Mouse (Mus musculus) kidney, adult 18-20 months (tissue): Measurements from ENCODE around the gene Plxna4.

Experiments used
- DNase-seq: peaks from one replicate; pipeline ENCODE4 v3.0.0; 2021

Plxna4 gene

DNA sequence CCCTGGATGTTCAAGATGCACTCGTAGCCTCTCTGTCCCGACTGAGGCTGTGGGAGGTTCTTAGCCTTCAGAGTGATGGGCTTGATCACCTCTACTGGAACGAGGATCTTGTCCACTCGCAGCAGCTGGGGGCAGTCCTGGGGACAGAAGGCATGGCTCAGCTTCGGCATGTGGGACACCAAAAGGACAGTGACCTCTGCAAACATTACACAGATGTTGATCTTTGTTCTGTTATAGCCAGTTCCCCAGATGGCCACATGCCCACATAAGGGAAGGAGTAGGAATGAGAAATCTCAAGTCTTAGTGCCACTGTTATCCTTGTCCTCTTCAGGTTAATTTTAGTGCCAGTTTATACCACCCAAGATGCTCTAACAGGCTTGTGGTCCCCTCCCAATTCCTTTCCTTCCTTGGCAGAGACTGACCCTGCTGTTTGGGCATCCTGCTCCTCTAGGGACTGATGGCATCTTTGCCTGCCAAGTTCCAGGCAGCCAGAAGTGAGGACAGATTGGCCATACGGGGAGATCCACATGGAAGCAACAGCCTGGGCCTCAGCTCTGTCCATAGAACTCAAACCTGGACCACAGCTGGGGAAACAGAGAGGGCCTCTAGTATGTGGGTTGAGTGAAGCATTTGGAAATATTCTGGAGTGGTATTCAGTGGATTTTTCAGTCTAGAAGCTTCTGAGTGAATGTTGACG is 363.8 kb downstream of the Plxna4 start:
- no peak for DNase-seq

DNA sequence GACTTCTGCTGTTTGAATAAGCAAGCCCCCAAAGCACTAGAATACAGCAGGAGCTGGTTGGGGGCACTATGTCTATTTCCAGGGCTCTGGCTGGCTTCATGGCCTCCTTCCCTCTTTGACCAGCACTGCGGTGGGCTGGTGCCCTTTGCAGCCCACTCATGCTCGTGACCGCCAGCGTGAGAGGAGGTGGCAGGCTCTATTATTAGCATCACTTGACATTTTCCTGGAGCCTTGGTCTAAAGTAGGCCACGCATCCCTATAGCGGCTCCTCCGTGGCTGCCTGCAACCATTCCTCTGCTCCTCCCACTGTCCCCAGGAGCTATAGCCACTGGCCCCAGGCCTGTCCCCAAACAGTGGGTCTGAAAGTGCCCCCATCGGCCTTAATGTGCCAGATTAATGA is 367.2 kb downstream of the Plxna4 start:
- no peak for DNase-seq

DNA sequence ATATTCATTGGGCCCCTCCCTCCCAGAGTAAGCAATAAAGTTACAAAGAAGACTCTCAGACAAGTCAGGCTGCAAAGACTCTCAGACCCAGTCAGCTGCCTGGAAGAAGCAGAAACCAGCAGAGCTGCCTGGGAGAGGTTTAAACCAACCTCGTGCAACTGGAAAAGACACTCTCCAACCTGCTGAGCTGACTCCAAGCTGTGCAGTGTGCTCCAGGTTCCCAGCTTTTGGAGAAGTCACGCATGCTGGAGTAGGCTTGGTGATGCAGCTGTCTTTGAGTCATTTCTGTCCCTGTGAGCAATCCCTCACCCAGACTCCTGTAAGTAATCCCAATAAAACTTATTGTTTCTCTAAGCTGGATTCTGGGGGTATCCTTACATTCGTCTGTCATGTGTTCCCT is 369.4 kb downstream of the Plxna4 start:
- no peak for DNase-seq

DNA sequence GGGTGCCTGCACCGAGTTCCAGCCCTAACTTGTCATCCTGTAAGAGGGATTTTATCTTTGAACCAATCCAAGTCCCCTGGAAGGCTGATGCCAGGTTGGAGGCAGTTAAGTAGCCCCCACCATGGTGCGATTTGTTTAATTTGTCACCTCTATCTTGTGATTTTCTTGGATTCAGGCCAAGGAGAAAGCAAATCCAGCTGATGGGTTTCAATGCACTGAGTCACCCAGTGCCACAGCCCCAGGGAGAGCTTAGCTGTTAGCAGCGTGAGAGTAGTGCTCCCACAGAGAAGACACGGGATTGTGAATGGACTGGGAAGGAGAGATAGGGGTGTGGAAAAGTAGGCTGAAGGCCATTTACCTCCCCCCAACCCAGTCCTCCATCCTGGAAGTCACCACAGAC is 375.6 kb downstream of the Plxna4 start:
- DNase-seq = no peak

DNA sequence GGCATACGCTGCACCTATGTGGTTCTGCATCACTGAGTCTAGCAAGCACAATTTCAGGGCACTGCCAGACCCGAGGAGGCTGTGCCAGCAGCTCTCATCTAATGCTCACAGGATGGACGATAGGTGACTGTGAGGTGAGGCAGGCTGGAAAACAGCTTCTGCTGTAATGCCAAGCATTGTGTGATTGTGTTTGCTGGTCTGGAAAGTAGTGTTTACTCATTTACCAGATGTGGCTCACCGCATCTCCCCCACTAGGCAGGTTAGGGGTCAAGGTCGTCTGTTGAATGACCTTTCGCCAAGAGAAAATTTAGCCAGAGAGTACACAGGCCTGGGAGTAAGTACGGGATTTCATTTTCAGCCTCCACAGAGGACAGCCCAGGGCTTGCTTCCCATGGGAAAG is 377.9 kb downstream of the Plxna4 start:
- DNase-seq = peak; percentile 42

DNA sequence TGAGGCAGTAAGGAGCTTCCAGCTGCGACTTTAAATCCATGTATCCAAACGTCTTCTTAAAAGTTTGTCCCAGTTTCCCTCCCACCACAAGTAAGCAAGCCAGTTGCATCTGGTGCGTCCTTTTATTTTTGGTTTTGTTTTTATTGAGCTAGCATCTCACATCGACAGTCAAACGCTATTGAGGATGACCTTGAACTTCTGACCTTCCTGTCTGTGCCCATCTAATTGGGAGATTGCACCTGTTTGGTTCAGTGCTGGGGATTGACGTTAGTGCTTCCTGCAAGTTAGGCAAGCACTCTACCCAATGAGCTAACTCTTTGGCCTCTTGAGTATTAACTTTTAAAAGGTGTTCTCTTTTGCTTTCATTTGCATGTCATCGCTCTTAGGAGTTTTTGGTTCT is 379.0 kb downstream of the Plxna4 start:
- no peak for DNase-seq

DNA sequence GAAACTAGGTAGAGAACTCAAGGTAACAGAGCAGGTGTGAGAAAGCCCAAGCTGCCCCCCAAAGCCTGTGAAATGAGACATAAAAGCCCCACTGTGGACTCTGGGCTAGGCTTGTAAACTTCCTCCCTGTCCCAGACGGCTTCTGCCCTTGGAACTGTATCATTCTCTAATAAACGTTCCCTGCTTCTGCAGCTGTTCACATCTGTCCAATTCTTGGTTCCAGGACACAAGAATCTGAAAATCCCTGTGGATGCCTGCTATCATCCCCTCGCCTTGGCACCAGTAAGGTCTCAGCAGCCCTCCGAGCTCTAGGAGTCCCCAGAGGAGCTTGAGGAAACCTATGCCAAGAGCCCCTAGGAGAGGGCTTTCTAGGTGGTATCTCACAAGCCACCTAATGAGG is 383.7 kb downstream of the Plxna4 start:
- no peak for DNase-seq

DNA sequence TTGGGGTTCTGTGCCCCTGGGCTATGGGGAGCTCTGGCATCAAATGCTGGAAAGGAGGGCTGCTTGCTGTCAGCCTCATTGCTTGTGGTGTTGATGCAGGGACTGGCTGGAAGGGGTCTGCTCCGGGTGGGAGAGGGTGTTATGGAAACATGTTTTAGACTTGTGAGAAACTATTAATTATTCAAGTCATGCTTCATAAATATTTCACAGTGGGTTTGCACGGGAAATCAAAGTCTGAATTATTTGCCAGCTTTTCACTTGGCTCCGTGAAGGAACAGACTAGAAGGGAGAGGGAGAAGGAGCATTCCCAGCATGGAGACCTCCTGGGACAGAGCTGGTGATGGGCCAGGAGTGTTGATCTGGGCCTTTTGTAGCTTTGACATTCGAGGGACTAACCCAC is 384.6 kb downstream of the Plxna4 start:
- peak; percentile 14 for DNase-seq

DNA sequence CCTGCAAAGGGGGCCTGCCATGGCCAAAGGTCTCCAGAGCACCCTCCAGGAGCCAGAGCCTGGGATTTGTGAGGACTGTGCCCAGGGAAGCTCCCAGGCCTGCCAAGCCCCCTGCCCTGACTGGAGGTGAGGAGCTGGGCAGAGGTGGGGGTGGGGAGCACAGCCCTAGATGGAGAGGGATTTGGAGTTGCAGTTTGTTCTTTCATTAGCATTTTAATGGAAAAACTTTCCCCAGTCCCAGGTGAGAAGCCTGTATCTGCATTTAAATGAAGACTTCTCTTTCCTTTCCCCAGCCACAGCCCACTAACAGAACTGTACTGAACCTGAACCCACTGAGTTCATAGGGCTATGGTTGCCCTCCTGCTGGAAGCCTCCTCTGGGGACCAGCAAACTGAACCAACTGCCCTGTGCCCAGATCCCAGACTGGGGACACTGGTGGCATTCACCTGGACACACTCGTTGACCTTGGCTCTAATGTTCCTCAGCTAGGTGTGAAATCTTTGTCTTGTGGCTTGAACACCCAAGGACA is 385.3 kb downstream of the Plxna4 start:
- DNase-seq = peak; percentile 17

DNA sequence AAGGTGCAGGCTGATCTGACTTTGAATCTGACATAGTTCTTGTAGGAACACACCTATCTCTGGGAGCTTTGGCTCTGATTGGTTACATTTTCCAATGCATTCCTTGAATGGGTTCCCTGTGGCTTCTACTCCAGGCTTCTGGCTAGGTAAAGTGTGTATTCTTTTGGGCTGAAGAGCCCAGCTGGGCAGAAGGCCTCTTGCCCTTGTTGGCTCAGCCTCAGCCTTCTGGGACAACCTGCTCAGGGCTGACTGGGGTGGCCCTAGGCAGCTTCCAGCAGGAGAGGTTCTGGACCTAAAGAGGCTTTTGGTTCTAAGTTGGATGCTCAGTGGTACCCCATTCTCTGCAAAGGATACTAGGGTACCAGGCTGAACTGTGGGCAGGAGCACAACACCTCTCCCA is 386.5 kb downstream of the Plxna4 start:
- DNase-seq = no peak

DNA sequence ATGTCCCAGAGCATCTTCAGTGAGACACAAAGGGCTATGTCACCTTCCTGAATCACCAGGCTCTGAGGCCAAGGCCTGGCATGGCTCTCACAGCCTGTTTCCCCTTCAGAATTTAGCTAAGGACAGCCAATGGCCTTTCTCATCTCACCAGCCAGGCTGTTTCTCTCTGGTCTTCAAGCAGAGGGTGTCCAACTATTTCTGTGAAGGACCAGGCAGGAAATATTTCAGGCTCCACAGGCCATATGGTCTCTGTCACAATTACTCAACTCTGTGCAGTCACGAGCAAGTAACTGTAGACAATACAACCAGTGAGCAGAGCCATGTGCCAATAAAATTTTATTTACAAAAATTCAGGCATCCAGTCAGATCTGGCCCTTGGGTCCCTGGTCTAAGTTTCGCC is 388.4 kb downstream of the Plxna4 start:
- DNase-seq = no peak

DNA sequence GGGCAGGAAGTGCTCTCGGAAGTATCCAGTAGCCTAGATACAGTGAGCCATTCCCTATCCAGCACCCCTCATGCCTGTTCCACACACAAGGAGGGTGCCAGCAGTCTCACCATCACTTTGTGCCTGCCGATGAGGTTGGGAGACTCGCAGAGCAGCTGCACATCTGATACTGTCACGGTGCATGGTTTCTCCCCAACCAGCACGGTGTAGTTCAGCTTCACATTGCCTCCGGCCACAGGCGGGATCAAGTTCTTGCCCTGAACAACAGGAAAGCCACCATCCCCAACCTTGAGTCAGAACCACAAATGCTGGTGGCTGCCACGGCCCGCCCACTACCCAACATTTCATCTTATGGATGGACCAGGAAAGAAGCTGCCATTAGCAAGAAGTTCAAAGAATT is 391.1 kb downstream of the Plxna4 start:
- DNase-seq = no peak

DNA sequence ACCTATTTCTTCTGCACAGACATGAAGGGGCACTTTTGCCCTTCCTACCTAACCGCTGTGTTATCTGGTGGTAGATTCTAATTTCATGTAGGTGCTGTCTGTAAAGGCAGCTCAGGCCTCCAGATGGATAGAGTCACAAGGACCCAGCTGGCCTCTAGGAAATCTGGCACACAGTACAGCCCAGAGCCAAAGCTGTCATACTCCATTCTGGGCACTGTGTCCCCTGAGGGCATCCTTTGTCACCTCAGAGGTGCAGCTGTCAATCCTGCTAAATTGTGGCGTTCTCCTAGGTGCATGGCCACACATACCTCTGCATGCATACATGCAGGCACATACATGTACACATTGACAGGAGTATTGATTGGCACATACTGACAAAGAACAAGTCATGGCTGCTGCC is 394.9 kb downstream of the Plxna4 start:
- DNase-seq = no peak

DNA sequence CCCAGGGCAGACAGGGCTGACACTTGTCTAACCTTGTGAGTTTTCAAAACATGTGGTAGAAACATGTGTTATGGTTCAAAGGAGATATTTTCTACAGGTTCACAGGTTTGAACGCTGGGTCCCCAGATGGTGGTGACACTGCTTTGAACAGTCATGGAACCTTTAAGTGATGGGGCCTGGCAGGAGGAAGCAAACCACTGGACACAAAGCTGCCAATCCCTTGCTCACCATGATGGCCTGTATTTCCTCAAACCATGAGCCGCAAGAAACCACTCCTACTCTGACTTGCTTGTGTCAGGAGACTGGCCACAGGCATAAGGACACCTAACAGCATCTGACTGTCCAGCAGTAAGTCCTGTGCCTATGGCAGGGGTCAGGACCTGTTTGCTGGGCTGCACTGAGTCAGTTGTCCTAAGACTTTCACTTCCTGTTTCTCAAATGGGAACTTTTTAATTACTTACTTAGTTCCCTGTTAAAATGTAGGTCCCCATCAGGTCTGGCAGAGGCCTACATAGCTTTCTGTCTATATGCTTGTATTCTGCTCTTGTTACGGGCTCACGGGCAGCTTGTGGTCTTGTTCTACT is 403.5 kb downstream of the Plxna4 start:
- DNase-seq = no peak

DNA sequence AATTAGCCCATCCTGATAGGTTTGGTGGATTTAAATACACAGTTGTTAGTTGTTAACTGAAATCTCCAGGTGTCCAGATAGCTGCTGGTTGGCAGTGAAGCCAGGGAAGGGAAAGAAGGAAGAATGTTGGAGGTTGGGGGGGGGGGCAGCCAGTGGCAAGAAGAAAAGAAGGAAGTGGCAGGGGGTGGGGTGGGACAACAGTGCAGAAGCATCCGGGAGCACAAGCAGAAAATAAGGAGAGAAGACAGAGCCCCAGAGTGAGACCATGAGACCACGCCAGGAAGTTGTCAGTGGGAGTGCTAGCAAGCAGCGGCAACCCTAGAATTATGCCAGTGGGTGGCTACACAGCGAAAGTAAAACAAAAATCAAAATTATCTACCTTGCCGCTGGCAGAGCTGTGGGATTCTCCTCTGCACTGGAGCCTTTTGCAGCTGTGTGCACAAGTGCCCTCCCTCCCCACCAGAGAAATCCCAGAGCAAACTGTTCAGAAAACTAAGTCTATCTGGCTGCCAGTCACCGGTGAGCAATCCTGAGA is 404.3 kb downstream of the Plxna4 start:
- DNase-seq = no peak

DNA sequence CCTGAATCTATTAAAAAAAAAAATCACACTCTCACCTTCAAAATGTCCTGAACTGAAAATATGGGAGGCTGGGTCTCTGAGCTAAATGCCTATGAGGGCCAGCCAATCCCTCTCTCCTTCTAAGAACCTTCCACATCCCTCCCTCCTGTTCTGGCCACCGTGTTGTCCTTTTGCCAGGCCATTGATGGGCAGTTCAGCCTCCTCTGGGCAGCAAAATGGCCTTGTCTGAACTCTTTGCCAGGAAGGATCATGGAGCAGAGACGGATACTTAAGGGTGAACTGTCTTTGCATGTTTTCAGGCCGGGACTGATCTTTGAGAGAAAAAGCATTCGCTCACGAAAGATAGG is 408.0 kb downstream of the Plxna4 start:
- DNase-seq = no peak

DNA sequence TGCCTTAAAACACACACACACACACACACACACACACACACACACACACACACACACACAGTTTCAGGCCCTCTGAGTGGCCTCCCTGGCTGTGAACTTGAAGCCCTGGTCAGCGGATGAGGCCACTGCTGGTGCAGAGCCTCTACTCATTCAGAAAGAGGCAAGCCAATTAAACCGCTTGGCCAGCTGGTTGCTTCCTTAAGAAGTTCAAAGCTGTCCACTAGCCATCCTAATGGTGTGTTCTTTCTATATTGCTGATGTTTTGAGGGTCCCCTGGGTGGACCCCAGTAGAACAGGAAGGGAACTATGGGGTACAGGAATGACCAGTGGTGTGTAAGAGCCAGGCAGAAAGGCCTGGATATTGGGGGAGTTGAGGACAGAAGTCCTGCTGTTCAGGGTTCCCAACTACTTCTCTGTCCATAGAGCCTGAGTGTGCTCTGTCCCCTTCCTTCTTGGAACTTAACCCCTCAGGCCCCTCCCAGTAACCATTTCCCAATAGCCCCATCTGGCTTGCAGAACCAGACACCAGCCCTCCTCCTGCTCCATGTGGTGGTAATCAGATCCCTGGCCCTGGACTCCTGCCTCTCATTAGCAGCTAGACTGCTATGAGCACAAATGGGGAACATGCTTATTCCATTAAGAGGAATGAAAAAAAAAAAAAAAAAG is 408.5 kb downstream of the Plxna4 start:
- DNase-seq = no peak

DNA sequence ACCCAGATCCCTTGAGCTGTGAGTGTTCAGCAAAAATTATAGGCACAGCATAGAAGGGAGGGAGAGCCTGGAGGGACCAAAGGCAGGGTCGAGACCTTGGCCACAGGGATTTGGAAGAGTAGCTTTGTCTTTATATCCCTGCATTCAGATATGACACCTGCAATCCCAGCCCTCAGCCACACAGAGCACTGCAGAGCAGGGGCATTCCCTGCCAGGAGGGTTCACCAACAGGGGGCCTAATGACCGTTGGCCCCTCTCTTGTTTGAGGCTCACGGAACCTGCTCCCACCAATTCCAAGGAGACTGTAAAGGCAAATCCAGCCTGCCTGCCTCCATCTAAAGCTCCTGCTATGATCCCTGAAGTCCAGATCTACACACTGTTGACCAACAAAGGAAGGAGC is 410.1 kb downstream of the Plxna4 start:
- DNase-seq = no peak

DNA sequence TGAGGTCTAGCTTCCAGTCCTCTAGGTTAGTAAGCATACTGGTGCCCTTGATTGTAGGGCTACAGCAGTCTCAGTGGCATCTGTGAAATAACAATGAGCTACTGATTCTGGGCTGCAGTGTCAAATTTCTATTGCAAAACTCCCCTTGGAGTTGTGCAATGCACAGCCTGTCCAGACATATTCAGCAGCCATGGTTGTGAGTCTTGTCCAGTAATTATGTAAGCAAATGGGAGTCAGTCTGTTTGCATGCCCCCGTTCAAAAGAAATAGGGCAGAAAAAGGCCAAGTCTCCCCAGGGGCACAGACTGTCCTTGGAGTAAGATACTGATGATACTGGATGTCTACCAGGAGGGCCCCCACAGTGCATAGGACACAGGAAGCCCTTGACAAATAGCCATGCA is 420.3 kb downstream of the Plxna4 start:
- DNase-seq = no peak

DNA sequence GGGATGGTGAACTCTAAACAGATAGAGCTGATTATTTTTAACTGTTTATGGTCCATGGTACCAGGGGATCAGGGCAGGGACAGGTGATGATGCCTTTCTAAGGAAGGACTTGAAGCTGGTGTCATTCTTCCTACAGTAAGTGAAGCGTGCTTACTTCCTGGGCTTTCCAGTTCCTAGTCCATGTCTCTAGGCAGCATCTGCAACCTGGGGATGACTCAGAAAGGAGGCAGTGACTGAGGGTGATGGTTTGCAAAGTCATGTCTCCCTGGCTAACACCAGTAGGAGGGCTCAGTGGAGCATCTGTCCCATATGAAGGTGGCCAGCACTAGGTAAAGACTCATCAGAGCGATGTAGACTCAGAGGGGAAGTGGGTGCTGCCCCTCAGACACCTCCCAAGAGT is 427.6 kb downstream of the Plxna4 start:
- no peak for DNase-seq

DNA sequence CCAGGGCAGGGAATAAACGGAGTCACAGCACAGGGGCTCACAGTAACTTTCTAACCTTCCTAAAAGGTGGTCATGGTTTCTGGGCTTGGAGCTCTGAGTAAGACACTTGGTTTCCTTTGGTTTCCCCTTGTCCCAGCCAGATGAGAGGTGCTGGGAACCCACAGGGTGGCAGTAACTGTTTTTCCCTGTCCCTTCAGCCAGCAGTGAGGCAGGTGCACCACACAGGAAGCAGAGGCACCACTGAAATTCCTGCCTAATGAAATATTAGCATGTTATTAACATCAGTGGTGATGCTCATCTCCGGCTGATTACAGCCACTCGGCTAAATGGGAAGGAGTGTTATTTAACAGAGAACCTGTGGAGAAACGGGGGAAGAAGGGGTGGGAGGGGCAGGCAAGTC is 428.1 kb downstream of the Plxna4 start:
- DNase-seq = no peak

DNA sequence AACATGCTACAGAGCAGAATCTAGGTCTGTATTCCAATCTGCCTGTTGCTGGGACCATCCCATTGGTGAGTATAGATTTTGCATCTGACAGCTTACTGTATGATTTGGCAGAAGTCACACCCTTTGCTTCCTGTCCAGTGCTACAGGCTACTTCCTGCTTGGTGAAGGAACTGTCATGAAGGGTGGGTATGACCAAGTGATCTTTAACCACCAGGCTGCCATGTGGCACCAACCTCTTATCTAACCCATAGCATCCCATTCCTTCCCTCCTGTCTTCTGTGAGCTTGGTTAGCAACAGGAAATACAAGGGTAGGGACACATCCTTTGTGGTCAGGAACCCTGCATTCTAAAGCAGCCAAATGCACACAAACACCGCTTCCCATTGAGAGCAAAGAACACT is 429.6 kb downstream of the Plxna4 start:
- no peak for DNase-seq

DNA sequence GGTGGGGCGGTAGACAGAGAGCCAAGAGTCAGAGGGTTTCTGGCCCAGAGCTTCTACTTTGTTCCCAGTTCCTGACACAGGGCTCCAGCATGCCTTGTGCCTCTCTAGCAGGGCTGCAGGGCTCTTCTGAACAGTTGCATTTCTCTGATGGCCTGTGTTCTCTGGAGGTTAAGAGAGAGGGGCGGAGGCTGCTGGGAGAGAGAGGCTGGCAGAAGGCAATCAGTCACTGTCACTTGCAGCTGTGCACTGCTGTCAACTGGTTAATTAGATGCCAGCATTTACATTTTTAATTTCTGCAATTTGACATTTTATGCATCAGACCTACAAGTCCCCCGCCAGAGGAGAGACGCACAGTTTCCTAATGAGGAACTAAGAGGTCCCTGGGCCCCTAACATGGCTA is 434.8 kb downstream of the Plxna4 start:
- no peak for DNase-seq

DNA sequence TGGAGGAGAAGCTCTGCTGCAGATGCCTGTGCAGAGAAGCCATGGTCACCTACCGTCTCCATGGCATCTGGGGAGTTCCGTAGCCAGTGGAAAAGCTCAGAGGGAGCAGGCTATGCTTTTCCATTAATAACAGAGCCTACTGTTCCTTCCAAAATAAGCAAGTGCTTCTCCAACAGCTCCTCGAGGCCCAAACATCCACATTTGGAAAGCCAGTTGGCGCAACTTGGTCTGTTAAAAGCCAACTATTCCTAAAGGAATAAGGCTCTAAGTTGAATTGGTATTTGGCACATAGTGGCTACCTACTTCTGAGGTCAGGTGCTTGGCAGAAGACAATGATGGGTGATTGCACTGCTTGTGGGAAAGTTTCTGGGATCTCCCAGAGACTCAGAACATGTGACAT is 437.2 kb downstream of the Plxna4 start:
- no peak for DNase-seq
